Mouse (Mus musculus): Measurements from ENCODE around the gene Pfdn6.

DNA sequence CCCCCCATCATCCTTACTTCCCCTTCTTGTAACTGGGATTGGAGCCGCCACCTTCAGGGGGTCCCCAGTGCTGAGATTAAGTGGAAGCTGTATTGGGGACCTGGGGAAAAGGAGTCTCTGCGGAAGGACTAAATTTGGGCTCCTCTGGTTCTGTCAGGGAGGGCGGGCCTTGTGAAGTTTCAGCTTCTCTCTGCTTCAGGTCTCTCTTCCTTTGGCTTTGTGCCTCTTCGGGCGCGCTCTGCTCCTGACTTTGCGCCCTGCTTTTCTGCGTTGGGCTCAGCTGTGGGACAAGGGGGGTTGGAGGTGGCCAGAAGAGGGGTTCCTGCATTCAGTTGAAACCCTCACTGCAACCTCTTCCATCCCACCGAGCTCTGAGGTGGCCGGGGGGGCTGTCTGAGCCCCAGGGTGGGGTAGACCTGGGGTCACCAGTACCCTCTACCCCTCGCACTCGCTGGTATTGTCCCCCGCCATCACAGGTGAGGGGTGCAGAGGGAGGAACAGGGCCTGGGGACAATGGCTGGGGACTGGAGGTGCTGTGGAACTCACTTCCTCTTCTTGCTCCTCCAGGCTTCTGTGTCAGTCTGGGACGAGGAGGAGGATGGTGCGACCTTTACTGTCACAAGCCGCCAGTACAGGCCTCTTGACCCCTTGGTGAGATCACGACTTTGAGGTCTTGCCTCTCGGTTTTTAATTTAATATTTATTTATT is 8.8 kb downstream of the Pfdn6 start:
- TF ChIP-seq CTCF (IDR thresholded peaks at IDR 0.05; ENCODE audit: extremely low read depth, insufficient read length, insufficient replicate concordance, low read depth, low read length) (no peak), POLR2A (IDR thresholded peaks at IDR 0.05; ENCODE audit: low read depth, low read length) (no peak)

All from small intestine, adult 2 months (tissue).